Mouse (Mus musculus) heart, embryonic 16.5 days (tissue): ENCODE measurements at regions not wholly inside any gene's neighbourhood (a gene's known extent, or its start where the extent isn't known, plus 50 kb on each side); places are given as distances from the start of the nearest gene placed in this dataset.

Source experiments
- ATAC-seq: fragments of 200-750 bp; cut with Nextera tagmentation; replicated peaks from 2 replicates; pipeline ENCODE4 v1.8.0; 2017; ENCODE audit warnings: moderate number of reproducible peaks; ENCODE audit not compliant: insufficient read depth, low FRiP score; ENCODE audit errors: extremely low read depth
- H3K27ac ChIP-seq: fragments of 300-500 bp; sonication (generic); 2 replicates; pipeline ENCODE4 v1.5.1; 2014; ENCODE audit warnings: mild to moderate bottlenecking, low read length, control low read depth, moderate library complexity
- H3K27me3 ChIP-seq: fragments of 300-500 bp; sonication (generic); 2 replicates; pipeline ENCODE4 v1.6.1; 2014; ENCODE audit warnings: low read length, mixed read lengths; ENCODE audit not compliant: control insufficient read depth, insufficient read depth
- H3K36me3 ChIP-seq: fragments of 300-500 bp; sonication (generic); 2 replicates; pipeline ENCODE4 v1.6.1; 2014; ENCODE audit not compliant: control insufficient read depth, insufficient read depth
- H3K4me1 ChIP-seq: fragments of 300-500 bp; sonication (generic); 2 replicates; pipeline ENCODE4 v1.6.1; 2014; ENCODE audit warnings: low read length, mixed read lengths; ENCODE audit not compliant: control insufficient read depth, insufficient read depth
- H3K4me2 ChIP-seq: fragments of 300-500 bp; sonication (generic); 2 replicates; pipeline ENCODE4 v1.6.1; 2014; ENCODE audit warnings: low read depth, mild to moderate bottlenecking, control low read depth, low read length
- H3K4me3 ChIP-seq: fragments of 300-500 bp; sonication (generic); 2 replicates; pipeline ENCODE4 v1.5.1; 2014; ENCODE audit warnings: mild to moderate bottlenecking, control low read depth, low read length
- H3K9ac ChIP-seq: fragments of 300-500 bp; sonication (generic); 2 replicates; pipeline ENCODE4 v1.6.1; 2014; ENCODE audit warnings: low read length, control low read depth
- H3K9me3 ChIP-seq: fragments of 300-500 bp; sonication (generic); replicated peaks from 2 replicates; pipeline ENCODE4 v1.6.1; 2016; ENCODE audit warnings: low read length; ENCODE audit not compliant: control insufficient read depth
- WGBS: fragments of 180-500 bp; shearing (Covaris S2); extraction: QIAGEN DNeasy Blood & Tissue Kit; methylation state at CpG from one replicate; pipeline ENCODE4 v1.1.7; 2014; 5-methylcytosine and 5-hydroxymethylcytosine counted together

DNA sequence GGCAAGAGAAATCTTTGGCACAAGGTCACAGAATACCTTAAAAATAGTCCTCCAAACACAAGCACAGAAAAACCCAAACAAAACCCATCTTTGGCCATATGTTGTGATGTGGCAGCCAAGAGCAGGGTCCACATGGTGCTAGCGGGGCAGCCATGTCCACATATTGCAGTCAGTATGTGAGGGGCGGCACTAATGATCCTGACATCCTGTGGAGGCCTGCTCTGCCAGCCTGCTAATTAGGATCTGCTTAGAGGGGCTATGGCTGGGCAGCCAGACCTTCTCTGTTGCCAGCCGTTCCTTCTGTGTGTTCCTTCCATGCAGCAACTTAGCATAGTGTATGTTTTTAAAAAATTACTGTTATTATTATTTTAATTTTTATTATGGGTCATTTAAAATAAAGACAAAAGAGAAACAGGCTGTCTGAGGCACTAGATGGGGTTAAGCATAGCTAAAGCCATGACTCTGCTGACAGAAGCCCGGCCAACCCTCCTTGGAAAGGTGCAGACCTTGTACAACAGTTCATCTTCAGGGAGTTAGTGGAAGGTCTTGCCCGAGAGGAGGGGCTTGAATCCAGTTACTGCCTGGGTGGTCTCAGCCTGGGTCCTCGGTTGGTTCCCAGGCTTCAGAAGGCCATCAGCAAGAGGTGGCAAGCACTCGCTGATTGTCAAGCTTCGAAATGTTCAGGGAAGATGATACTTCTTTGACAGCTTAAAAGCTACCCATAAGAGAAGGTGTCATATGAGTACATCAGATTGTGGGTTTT is 487.1 kb downstream of the Dhx35 start:
- Histone ChIP-seq H3K4me2 (no peak overlapping the region), H3K27me3 (no peaks in the 10 kb centered on the region), H3K9me3 (no peaks in the 10 kb centered on the region), H3K4me1 (no peaks in the 10 kb centered on the region), H3K9ac (no peak overlapping the region), H3K4me3 (no peak overlapping the region), H3K36me3 (no peaks in the 10 kb centered on the region), H3K27ac (no peak overlapping the region)
- ATAC-seq: no peak
- WGBS: 72% methylated on average over 8 of the region's 8 CpGs

DNA sequence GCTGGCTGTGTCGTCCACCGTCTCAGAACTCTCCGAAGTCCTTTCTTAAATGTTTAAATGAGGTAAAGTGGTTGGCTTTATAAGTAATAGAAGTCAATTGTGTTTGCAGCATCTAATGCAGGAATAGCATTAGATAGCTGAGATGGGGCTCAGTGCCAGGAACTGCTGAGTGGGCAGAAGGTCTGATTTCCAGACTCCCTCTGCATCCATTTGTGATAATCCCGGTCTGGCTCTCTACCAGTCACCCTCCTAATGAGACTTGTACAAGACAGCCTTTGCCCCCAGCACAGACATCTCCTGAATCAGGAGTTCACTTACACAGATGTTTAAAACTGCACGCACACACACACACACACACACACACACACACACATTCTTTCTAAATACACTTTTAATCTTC is 489.5 kb downstream of the Dhx35 start:
- no peak for ATAC-seq
- 66% methylated on average over 5 of the region's 5 CpGs for WGBS
- Histone ChIP-seq H3K9me3 (no peaks in the 10 kb centered on the region), H3K4me2 (no peak overlapping the region), H3K9ac (no peak overlapping the region), H3K27ac (no peak overlapping the region), H3K4me1 (no peaks in the 10 kb centered on the region), H3K4me3 (no peak overlapping the region), H3K36me3 (no peaks in the 10 kb centered on the region), H3K27me3 (no peaks in the 10 kb centered on the region)

GRCm38 (mm10) chr2:159284525-159285189 is 490.1 kb downstream of the Dhx35 start:
- no peak for ATAC-seq
- 73% methylated on average over 8 of the region's 8 CpGs for WGBS
- H3K4me1 ChIP-seq: no peaks in the 10 kb centered on the region
- no peaks in the 10 kb centered on the region for H3K27me3 ChIP-seq
- no peaks in the 10 kb centered on the region for H3K36me3 ChIP-seq
- H3K4me3 ChIP-seq: no peak overlapping the region
- no peak overlapping the region for H3K27ac ChIP-seq
- H3K9me3 ChIP-seq: no peaks in the 10 kb centered on the region
- no peak overlapping the region for H3K4me2 ChIP-seq
- H3K9ac ChIP-seq: no peak overlapping the region

- Histone ChIP-seq H3K4me2 (no peak overlapping the region), H3K27me3 (no peaks in the 10 kb centered on the region), H3K27ac (no peak overlapping the region), H3K4me3 (no peak overlapping the region), H3K4me1 (no peaks in the 10 kb centered on the region), H3K9ac (no peak overlapping the region), H3K36me3 (no peaks in the 10 kb centered on the region), H3K9me3 (no peaks in the 10 kb centered on the region)
- no peak for ATAC-seq
- WGBS: 77% methylated on average over 6 of the region's 6 CpGs
Observed at GRCm38 (mm10) chr2:159287996-159288563, 493.5 kb downstream of the Dhx35 start.

DNA sequence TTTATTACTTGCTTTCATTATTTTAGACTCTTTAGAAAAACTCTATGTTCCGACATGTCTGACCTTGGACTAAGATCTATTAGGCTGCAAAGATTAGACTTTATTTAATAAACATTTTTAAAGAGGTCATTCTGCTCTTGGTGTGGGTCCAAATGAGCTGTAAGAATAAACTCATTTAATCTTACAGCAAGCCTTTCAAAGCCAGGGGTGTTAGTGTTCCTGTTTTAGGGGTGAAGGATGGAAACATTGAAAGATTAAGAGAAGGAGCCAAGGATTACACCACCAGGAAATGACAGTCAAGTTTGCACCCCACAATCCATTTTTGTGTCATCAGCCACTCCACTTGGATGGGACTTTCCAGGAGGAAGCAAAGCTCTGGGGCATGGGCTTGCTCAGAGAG is 495.5 kb downstream of the Dhx35 start:
- Histone ChIP-seq H3K9ac (no peak overlapping the region), H3K27ac (no peak overlapping the region), H3K4me2 (no peak overlapping the region), H3K4me3 (no peak overlapping the region), H3K36me3 (no peaks in the 10 kb centered on the region), H3K27me3 (no peaks in the 10 kb centered on the region), H3K9me3 (no peaks in the 10 kb centered on the region), H3K4me1 (no peaks in the 10 kb centered on the region)
- no peak for ATAC-seq
- 65% methylated on average over 1 of the region's 1 CpGs for WGBS

DNA sequence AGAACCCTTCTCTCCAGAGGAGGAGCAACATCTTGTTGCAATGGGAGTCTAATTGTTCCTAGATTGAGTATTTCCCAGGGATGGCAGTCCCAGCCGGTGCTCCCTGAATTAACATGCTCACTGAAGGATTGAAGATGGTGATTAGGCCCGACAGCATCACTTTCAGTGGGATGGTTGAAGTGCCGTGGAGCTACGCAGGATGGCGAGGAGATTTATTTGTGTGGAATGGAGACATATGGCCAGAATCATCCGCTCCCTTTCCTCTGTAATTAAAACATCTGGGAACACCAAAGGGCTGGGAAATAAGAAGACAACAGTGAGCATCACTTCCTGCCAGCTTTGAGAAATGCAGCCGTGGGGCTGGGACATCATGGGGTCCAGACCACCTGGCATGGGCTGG is 512.4 kb downstream of the Dhx35 start:
- no peak overlapping the region for H3K4me3 ChIP-seq
- H3K9ac ChIP-seq: no peak overlapping the region
- H3K4me2 ChIP-seq: no peak overlapping the region
- H3K27ac ChIP-seq: no peak overlapping the region
- no peaks in the 10 kb centered on the region for H3K9me3 ChIP-seq
- no peaks in the 10 kb centered on the region for H3K36me3 ChIP-seq
- H3K27me3 ChIP-seq: no peaks in the 10 kb centered on the region
- no peaks in the 10 kb centered on the region for H3K4me1 ChIP-seq
- WGBS: 74% methylated on average over 7 of the region's 7 CpGs
- no peak for ATAC-seq

- no peak overlapping the region for H3K27ac ChIP-seq
- no peak overlapping the region for H3K4me2 ChIP-seq
- no peaks in the 10 kb centered on the region for H3K27me3 ChIP-seq
- H3K4me3 ChIP-seq: no peak overlapping the region
- H3K9me3 ChIP-seq: no peaks in the 10 kb centered on the region
- ATAC-seq: no peak
- H3K4me1 ChIP-seq: no peaks in the 10 kb centered on the region
- WGBS: 47% methylated on average over 3 of the region's 3 CpGs
- no peak overlapping the region for H3K9ac ChIP-seq
- H3K36me3 ChIP-seq: no peaks in the 10 kb centered on the region
Observed at GRCm38 (mm10) chr2:159334711-159335110, 540.1 kb downstream of the Dhx35 start.

- H3K4me2 ChIP-seq: no peak overlapping the region
- no peak overlapping the region for H3K4me3 ChIP-seq
- no peak for ATAC-seq
- H3K27me3 ChIP-seq: no peaks in the 10 kb centered on the region
- no peaks in the 10 kb centered on the region for H3K4me1 ChIP-seq
- 66% methylated on average over 2 of the region's 2 CpGs for WGBS
- no peaks in the 10 kb centered on the region for H3K36me3 ChIP-seq
- no peak overlapping the region for H3K27ac ChIP-seq
- H3K9me3 ChIP-seq: no peaks in the 10 kb centered on the region
- H3K9ac ChIP-seq: no peak overlapping the region
Observed at GRCm38 (mm10) chr2:159336646-159337045, 542.0 kb downstream of the Dhx35 start.
